ENCODE assay signal across 21 mouse cellular contexts in genomic region chr10:16742246-16742645, GRCm38 (mm10).
"Had no signal": no experiment of that assay in that cellular context is flagged by ENCODE, and none has a peak within 500 bp of the region (broad histone marks: within the 10 kb centered on the region; RNA-seq: fewer than 3 reads in every experiment).

No protein-coding gene starts in this region.

- DNase-seq: heart, postnatal 10 days; heart, postnatal 14 days; heart, postnatal 36 days; heart, postnatal 4 days; kidney, adult 11 months; kidney, adult 18-20 months; kidney, adult 2 months; kidney, adult 8-10 months; kidney, adult 9 months; kidney, postnatal 10 days; kidney, postnatal 14 days; kidney, postnatal 25 days; kidney, postnatal 36 days; kidney, postnatal 4 days; layer of hippocampus, adult 9-11 months; layer of hippocampus, postnatal 36 days had no signal

- ATAC-seq: hindbrain, embryonic 16.5 days; hindbrain, postnatal 0 days; intestine, embryonic 15.5 days; intestine, embryonic 16.5 days; intestine, postnatal 0 days had no signal
